Mouse (Mus musculus) spleen, embryonic (tissue): Measurements from ENCODE around the gene Nkiras2.

Source experiments
- CTCF ChIA-PET: fragments of 350-600 bp; sonication (Branson Sonifier 250); formaldehyde crosslinking; loops from one replicate; lab custom pipeline; 2022; lab: Charles Lee

Nkiras2 gene

DNA sequence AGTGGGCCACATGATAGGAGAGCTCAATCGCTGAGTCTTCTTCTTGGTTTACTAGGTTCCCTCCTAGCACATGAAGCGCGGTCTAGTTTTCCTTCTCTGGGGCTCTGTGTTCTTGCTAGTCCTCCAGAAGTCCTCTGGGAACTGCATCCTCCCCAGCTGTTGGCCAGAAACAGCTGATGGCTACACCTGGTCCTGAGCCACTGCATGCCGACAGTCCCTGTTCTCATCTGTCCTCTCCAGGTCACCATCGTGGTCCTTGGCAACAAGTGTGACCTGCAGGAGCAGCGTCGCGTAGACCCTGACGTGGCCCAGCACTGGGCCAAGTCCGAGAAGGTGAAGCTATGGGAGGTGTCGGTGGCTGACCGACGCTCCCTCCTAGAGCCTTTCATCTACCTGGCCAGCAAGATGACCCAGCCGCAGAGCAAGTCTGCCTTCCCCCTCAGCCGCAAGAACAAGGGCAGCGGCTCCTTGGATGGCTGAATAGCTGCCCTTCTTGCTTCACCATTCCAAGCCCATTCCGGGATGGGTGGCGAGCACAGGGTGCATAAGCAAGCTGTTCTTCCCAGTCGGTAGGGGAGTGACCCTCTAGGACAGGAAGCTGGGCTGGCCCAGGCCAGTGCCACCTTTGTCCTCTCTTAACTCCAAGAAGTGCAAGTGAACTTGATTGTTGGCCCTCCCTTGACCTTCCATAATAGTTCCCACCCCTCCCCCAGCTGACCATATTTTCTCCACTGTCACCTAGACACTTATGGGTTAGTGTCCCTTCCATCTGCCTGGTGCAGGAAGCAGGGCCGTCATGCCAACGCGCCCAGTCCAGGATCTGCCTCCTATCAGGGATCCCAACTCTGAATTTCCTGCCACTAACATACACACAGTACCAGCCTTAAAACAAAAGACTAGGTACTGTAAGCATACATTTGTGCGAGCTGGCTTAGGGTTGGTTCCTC lies 7.0 kb downstream of the Nkiras2 start:
- CTCF ChIA-PET = interaction anchor here (0.8 to 1.6 kb wide), 2 partner anchors 14 to 20 kb away, joined by 3 to 4 read pairs; no protein-coding TSS in a partner anchor

DNA sequence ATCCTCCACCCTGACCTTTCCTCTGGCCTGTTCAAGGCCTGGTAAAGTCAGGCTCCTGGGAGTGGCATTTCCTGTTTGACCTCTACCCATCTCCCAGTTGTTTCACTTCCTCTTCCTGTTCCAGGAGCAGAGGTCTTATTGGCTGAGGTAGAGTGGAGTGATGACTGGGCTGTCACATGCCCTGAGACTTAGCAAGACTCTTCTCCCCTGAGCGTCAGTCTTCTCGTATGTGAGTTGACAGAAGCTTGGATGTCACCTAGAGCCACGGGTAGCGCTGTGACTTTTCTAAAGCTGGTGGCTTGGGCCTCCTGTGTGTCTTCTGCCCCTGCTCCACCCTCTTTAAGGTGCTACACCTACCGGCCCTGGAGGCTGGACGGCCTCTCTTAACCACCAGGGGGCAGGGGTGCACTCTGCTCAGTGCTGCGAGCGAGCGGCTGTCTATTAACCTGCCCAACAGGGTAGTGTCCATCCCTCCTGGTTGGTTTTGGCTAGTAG lies 7.7 kb downstream of the Nkiras2 start:
- CTCF ChIA-PET = interaction anchor here (0.5 to 1.6 kb wide), 4 partner anchors 10 to 70 kb away, joined by 3 to 5 read pairs (median 4); no protein-coding TSS in a partner anchor

DNA sequence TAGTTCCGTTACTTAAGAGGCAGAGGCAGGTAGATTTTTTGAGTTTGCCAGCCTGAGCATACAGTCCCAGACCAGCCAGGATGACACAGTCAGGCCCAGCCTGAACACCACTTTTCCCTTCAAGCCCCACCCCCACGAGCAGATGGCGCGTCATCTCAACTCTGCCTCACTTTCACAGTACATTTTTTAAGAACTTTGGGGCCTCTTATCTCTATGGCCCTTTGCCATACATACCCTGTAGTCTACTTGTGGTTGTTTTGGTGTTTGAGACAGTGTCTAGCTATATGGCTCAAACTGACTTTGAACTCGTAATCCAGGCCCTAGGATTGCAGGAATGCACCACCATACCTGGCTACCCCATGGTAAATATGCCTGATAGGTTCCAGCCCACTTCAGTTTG lies 9.0 kb downstream of the Nkiras2 start:
- CTCF ChIA-PET = interaction anchor here (0.5 to 1.6 kb wide), 2 partner anchors 12 to 66 kb away, joined by 4 to 8 read pairs; no protein-coding TSS in a partner anchor

DNA sequence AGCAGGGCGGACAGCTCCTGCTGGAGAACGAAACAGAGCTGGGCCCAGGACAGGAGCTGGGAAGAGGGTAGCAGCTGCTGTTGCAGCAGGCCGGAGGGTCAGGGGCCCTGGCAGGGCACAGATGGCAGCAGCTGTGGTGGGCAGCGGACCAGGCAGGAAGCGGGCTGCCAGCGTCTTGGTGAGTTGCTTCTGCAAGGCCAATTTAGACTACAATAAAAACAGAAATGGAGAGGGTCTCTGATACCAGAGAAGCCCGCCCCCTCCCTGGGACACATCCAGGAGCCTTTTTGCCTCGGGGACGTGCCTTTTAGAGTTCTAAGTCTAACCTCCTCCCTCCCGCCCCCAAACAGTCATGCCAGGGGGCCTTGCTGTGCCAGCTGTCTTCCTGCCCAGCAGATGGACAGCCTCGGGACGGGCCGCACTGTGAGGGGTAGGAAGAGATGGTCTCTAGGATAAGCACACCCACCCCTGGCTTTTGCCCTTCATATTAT lies 9.9 kb downstream of the Nkiras2 start:
- CTCF ChIA-PET = no interaction called here

DNA sequence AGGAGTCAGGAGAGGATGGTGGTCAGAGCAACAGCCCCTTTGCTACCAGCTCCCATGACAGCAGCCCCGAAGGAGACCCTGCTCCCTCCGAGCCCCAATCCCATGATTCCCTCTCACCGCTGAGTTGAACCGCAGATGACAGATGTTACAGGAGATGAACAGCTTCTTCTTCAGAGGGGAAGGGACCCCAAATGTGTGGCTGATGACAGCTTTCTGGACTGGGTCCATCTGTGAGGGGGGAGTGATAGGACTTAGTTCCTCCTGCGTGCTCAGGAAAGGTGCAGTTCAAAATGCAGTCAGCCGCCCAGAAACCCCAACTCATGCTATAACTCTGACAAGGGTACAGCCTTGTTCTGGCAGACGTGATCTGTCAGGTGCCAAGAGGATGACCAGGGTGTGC lies 15.5 kb downstream of the Nkiras2 start:
- CTCF ChIA-PET = no interaction called here

DNA sequence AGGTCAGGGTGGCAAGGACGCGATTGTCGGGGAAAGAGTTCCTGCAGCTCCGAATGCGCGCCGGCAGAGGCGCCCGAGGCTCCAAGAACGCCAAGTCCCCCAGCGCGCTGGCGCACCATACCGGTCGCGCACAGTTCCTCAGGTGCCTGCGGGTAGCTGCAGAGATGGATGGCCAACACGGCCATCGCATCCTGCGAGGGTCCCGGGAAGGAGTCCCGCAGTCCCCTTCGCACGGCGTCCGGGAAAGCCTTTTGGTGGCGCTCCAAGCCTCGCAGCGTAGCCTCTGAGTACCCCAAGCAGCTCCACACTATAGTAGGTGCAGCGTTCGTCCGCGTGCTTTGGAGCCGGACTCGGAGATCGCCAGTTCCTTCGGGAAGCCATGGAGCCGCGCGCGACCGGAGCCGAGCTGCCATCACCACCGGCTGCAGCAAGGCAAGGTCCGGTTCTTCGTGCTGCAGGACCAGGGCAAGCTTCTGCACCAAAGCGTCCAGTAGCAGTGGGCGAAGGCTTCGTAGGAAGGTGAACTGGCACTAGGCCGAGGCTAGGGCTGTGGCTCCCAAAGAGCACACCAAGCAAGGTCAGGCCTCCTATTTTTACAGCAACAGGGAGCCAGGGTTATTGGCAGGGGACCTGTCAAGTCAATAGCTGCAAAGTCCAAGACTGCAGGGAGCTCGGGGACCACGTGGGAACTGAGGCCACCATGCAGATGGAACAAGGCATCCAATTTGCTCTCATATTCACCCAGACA lies 21.3 kb downstream of the Nkiras2 start:
- CTCF ChIA-PET = interaction anchor here (1.1 kb wide), 1 partner anchor 13 kb away, joined by 4 read pairs; no protein-coding TSS in a partner anchor

DNA sequence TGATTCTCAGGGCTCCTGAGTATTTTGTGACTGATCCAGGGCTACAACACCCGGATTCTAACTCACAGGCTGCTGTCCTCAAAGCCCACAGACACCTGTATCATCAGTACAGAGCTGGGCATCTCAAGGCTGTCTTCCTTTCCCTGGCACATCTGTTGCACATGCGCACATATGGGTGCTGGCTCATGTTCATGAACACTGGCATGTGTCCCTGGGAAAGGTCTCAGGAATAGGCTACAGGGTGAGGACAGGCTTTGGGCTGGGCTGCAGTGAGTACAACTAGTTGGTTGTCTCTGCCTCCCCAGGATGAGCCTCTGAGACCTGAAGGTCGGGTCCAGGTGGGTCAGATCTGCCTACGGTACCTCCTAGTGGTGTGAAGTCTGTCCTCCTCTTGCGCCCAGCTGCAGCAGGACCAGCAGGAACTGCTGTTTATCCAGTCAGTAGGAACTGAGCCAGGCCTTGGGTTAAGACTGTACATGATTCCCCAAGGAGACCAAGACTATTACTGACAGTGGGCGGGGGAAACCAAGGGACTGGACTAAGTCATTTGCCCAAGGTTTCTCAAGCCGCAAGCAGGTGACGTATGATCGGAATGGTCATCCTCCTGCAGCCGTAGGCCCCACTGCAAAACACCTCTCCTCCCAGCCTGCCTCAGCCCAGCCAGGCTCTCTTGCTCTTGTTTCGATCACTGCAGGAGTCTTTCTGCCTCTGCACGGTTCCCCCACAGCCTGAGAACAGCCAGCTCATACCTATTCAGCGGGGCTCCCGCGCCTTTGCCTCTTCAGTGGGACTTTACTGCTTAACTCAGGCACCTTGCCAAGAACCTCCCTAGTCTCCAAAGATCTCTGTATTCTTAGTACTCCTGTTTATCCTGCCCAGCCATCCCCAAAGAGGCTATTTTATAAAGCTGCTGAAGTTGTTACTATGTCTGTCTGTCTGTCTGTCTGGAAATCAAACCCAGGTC lies 24.9 kb downstream of the Nkiras2 start:
- CTCF ChIA-PET = no interaction called here

DNA sequence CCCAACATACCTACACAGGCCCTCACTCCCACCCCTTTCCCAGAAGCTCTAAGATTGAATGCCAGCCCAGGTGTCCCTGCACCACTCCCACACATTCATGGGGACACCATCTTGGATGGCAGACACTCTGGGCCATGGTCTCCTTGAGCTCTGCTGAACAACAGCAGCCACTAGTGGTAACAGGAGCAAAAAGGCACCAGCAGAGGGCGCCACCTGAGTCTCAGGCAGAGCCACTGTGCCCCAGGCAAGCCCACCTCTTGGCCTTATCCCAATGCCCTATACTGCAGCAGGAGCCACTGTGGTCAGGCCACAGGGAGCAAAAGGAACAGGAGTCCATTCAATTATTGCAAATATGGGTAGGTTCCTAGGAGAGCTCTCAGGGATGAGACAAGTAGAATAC lies 27.2 kb downstream of the Nkiras2 start:
- CTCF ChIA-PET = interaction anchor here (0.6 to 1.0 kb wide), 4 partner anchors 9 to 521 kb away, joined by 3 to 6 read pairs (median 3); no protein-coding TSS in a partner anchor

DNA sequence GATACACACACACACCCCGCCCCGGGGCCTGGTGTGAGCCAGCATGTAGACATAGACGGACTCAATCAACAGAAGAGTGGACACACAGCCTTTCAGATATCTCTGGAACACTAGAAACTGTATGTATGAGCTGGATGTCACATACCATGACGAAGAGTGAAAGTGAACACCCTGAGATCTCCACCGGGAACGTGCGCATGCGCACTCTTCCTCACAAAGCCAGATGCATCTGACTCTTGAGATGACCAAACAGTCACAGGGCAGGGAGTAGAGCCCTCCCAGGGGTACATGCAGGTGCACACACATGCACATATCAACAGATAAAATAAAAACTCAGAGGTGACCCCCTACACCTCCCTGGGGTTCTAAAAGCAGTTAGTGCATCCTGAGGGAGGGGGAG lies 29.4 kb downstream of the Nkiras2 start:
- CTCF ChIA-PET = interaction anchor here (0.5 kb wide), 1 partner anchor 41 kb away, joined by 7 read pairs; no protein-coding TSS in a partner anchor

DNA sequence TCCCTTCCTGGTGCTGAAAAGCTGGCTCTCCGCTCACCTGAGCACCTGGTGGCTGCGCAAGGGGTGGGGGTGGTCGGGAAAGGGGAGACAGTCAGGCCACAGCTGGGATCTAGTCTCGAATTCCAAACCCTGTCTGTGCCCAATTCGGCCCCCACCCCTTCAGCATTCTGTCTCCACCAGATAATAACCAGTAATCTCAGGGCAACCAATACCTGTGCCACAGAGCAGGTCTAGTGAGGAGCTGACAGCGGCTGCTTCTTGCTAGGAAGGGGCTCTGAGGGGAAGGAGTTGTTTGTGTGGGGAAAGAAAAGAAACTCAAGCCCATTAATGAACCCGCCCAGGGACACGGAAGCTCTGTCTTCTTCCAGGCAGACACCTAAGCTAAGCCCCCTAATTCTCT lies 32.2 kb downstream of the Nkiras2 start:
- CTCF ChIA-PET = interaction anchor here (0.6 kb wide), 1 partner anchor 241 kb away, joined by 3 read pairs; no protein-coding TSS in a partner anchor

DNA sequence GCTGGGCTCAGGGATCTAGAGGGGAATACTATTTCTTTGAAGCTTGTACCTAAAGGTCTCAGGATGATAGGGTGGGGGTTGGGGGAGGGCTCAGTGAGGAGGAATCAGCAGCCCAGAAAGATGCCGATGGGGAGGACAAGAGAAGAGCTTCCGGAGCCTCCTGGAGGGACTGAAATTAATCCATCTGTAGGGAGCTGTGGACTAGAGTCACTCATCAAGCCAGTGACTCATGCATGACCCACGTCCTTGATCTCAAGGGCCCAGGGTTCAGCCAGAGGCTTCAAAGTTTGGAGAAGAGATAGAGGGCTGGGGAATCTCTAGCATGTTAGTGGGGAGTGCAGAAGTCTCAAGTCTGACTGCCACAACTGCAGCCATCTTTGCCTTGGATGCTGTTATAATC lies 32.7 kb downstream of the Nkiras2 start:
- CTCF ChIA-PET = interaction anchor here (0.6 kb wide), 1 partner anchor 241 kb away, joined by 3 read pairs; no protein-coding TSS in a partner anchor

DNA sequence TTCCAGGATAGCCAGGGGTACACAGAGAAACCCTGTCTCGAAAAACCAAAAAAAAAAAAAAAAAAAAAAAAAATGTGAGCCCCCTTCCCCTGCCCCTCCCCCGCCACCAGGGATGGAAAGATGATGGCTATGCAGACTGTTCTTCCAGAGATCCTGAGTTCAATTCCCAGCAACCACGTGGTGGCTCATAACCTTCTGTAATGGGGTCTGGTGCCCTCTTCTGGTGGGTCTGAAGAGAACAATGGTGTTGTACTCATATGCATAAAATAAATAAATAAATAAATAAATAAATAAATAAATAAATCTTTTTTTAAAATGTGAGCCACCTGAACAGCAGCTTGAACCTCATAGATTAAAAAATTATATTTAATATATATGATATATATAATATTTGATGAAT lies 36.5 kb downstream of the Nkiras2 start:
- CTCF ChIA-PET = interaction anchor here (0.8 kb wide), 1 partner anchor 9 kb away, joined by 6 read pairs; no protein-coding TSS in a partner anchor

DNA sequence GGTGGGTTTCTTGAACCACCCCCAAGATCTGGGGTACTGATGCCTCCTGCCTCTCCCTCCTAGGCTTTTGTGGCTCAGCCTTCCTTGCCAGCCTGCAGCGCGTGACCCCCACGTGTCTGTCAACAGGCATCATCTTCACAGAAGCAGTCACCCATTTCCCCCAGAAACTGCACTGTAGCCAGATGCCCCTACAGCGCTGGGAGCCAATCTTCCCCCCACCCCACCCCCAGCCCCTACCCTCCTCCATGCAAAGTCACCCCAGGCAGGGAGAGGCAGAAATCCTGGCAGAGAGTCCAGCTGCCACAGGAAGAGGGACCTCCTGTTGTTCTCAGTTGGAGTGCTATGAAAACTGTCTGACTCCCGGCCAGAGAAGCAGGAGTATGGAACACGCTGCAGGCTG lies 37.4 kb downstream of the Nkiras2 start:
- CTCF ChIA-PET = interaction anchor here (0.6 to 0.7 kb wide), 2 partner anchors 37 to 65 kb away, joined by 3 to 7 read pairs; no protein-coding TSS in a partner anchor

DNA sequence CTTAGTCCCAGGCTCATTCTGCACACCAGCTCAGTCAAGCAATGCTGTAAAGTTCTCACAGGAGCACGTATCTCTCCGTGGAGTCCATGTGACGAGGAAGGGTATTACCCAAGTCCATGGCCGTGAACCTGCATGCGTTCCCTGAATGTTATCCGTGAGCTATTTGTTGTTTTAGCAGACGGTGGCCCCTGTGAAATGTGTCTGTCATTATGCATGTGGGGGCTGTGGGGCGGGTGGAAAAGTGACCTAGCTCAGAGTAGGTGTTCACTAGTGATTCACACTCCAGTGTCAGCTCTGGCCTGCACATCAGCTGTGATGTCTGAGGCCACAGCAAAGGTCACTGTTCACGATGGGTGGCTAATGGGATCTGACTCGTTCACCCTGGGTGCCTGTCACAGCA lies 40.8 kb downstream of the Nkiras2 start:
- CTCF ChIA-PET = no interaction called here

DNA sequence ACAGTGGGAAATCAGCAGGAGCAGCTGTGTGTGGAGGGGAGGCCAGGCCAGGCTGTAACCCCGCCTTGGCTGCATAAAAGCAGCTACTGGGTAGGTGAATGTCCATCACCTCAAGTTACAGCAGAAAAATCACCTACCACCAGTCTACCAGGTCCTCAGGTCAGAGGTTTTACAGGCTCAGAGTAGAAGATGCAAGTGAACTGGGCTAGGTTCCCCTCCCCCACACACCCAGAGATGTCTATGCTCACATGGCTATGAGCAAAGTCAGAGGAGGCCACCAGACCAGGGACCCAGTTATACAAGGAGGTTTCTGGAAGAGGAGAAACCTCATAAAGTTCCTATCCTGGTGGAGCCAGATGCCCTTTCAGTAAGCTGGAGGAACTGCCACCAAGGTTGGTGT lies 52.0 kb downstream of the Nkiras2 start:
- CTCF ChIA-PET = interaction anchor here (0.6 kb wide), 1 partner anchor 522 kb away, joined by 3 read pairs; no protein-coding TSS in a partner anchor

DNA sequence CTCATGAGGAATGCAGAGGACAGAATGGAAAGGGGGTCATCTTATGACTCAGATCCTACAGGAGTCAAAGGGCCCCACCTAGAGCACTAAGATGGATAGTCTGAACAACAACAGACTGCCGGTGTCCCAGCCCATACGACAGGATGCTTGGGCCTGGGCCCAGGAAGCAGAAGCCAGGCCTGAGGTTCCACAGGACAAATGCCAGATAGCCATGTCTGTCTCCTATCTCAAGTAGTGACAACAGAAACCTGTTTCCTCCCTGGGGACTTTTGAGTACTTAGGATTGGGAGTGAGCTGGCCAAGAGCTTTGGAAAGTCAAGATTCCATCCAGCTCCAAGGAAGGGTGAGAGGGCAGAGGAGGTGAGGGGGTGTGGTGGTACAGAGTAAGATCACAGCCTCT lies 52.9 kb downstream of the Nkiras2 start:
- CTCF ChIA-PET = no interaction called here

DNA sequence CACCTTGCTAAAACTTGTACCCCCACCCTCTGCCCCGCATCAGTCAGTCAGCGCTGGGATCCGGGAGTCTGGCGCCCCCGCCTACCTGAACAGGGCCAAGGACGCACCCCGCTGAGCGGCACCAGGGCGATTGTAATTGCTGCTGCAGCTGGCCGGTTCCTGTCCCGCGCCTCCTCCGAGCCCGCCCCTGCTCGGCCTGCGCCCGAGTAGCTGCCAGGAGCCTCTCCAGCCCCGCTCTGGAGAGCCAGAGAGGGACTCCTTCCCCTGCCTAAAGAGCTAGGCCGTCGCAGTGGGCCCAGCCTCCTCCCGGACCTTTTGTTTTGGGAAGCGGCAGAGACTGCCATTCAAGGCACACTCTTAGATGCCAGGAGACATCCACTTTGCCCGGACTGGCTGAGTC lies 54.1 kb downstream of the Nkiras2 start:
- CTCF ChIA-PET = no interaction called here
